Mouse (Mus musculus) liver, adult 2 months (tissue): Measurements from ENCODE around the gene Mrpl43.

ENCODE experiments used
- CTCF ChIP-seq: fragments of 200-500 bp; IDR thresholded peaks from 2 replicates; pipeline ENCODE4 v1.5.1; 2011; ENCODE audit warnings: low read depth, low read length, control low read depth
- POLR2A ChIP-seq: fragments of 200-500 bp; IDR thresholded peaks from 2 replicates; pipeline ENCODE4 v1.6.1; 2011; ENCODE audit warnings: low read length, control low read depth; ENCODE audit not compliant: insufficient read depth; ENCODE audit errors: extremely low read depth

DNA sequence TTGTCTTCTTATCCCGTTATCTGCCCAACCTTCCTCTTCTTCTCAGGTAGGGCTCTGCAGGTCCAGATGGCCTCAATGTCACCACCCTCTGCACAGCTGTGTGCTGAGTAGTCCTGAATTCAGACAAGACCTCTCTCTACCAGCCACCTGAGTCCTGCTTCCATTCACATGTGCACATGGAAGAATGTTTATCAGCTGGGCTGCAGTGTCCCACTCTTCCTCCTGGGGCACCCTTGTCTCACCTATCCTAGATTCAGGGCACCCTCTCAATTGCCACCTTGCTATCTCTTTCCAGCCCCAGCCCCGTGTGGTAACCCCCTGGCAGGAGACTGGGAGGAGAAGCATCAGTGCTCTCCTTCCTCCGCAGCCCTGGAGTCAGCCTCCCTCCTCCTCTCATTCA lies 3.9 kb downstream of the Mrpl43 start:
- TF ChIP-seq POLR2A (no peak), CTCF (no peak; the same call in 1 of the 2 replicates)
